Mouse (Mus musculus) lung, postnatal 10 days (tissue): Measurements from ENCODE around the gene Gm9045.
A peak's percentile ranks its signal among the peaks of the same experiment; 100 is the strongest.
"Not testable (repeated sequence)": the region's sequence is repeated elsewhere in the genome, so short reads cannot be mapped to it uniquely, and the experiment has no call there.

Experiments
- DNase-seq: peaks from one replicate; pipeline ENCODE4 v3.0.0; 2021

Gm9045 gene

GRCm38 (mm10) chr10:118337731-118338130 lies at the start of gene Gm9045:
Gene Gm9045, minus strand, starts transcription at chr10:118337831.
- not testable (repeated sequence) for DNase-seq

- peak; percentile 90 for DNase-seq
Measured at GRCm38 (mm10) chr10:118370443-118370842, 32.8 kb upstream of the Gm9045 start.

- no peak for DNase-seq
Measured at GRCm38 (mm10) chr10:118369518-118369917, 31.9 kb upstream of the Gm9045 start.

DNA sequence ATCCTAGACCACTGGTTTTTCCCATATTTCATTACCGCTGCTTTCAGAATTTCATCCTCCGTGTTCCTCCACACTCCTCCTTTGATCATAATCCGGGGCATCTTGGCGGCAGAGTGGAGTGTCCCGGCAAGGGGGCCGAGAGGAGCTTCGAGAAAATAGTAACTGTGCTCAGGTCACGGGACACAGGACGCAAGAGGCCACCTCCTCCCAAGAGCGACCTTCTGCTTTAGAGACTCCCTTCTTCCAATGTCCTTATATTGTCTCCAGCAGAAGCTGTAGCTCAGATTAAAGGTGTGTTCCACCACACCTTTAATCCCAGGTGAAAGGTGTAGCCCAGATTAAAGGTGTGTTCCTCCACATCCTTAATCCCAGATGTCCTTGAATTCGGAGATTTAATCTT lies 16.4 kb upstream of the Gm9045 start, which contains the start of gene Gm9049:
Gene Gm9049 (minus strand): TSS at position 101 of the 400 bp plus-strand sequence.
- DNase-seq: not testable (repeated sequence)

- DNase-seq: not testable (repeated sequence)
Measured at GRCm38 (mm10) chr10:118348579-118348978, 10.9 kb upstream of the Gm9045 start, which contains the start of gene Gm9048. Gene Gm9048, minus strand, starts transcription at chr10:118348679.

GRCm38 (mm10) chr10:118343155-118343554 lies 5.5 kb upstream of the Gm9045 start, which contains the start of gene Gm9046:
Gene Gm9046, minus strand, starts transcription at chr10:118343255.
- DNase-seq: not testable (repeated sequence)

DNA sequence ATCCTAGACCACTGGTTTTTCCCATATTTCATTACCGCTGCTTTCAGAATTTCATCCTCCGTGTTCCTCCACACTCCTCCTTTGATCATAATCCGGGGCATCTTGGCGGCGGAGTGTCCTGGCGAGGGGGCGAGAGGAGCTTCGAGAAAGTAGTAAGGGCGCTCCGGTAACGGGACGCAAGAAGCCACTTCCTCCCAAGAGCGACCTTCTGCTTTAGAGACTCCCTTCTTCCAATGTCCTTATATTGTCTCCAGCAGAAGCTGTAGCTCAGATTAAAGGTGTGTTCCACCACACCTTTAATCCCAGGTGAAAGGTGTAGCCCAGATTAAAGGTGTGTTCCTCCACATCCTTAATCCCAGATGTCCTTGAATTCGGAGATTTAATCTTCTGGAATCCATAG lies 5.3 kb downstream of the Gm9045 start, which contains the start of gene Gm9044:
Gene Gm9044 (minus strand): TSS at position 101 of the 400 bp plus-strand sequence.
- not testable (repeated sequence) for DNase-seq

- DNase-seq: not testable (repeated sequence)
Measured at GRCm38 (mm10) chr10:118326869-118327268, 10.8 kb downstream of the Gm9045 start, which contains the start of gene Gm9040. Gene Gm9040, minus strand, starts transcription at chr10:118326969.

DNA sequence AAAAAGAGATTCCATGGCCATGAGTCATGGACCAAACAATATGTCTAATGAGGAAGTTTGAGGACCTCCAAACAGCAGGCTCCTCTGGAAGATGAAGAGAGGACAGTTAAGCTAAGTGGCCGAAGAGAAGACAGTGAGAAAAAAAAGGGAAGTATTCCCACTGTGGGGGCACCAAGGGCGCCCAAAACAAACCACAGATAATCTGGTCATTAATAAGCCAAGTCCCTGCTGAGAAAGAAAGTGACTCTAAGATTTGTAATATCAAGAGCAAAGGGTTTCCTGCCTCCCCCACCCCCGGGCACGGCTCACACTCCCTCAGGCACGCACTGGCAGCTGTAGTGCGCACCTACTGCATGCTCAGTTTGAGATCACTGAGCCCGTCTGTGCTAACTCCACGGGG lies 18.6 kb downstream of the Gm9045 start:
- DNase-seq: no peak

DNA sequence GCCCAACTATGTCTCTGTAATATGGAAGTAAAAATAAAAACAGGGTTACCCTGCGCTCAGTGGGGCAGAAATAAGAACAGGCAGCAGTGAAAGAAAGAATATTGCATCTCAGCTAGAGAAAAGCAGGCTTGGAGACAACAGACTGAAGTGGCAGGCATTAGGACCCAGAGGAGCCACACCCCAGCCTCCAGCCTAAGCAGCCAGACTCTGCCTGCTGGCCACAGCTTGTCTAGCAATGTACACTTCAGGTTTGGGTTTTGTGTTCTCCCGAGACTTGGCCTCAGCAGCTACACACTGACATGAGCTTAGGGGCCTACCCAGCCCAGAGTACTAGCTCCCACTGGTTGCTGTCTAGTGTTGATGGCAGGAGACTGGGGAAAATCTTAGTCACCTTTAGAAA lies 35.5 kb downstream of the Gm9045 start:
- not testable (repeated sequence) for DNase-seq

GRCm38 (mm10) chr10:118294938-118295337 lies 42.7 kb downstream of the Gm9045 start, which contains the start of gene Iltifb:
Gene Iltifb, minus strand, starts transcription at chr10:118295038.
- no peak for DNase-seq
